Mouse (Mus musculus): ENCODE measurements around the gene Mctp2.

DNA sequence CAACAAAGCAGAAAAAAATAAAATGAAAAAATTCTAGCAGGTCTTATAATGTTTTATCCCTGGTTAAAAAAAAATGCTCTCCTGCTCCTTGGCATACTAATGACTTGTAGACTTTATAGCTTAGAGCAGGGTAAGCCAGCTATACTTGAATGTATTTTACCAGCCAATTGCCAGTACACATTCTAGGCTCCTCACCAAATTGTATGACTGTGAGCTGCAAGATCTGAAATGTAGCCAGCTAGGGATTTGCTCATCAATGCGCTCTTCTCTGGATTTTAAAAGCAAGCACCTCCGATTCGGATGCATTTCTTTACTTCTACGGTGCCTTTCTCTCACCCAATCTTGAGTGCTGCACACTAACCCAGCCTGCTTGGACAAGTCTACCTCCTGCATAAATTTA lies 167.7 kb downstream of the Mctp2 start:
- TF ChIP-seq TAL1 (conservative IDR thresholded peaks at IDR 0.05; ENCODE audit: low read depth, low read length) (no peak), CTCF (IDR thresholded peaks at IDR 0.05; ENCODE audit: low read depth, low read length) (no peak), GATA1 (IDR thresholded peaks at IDR 0.05; ENCODE audit: borderline replicate concordance, low read length) (no peak)

Data from G1E (cell line).